Mouse (Mus musculus) ES-E14 (cell line): ENCODE measurements around the gene Itgb3.

ENCODE experiments used
- HCFC1 ChIP-seq: IDR thresholded peaks from 2 replicates; pipeline ENCODE4 v1.6.1; 2012; ENCODE audit warnings: low read length, inconsistent platforms, borderline replicate concordance; ENCODE audit not compliant: insufficient read depth
- MAFK ChIP-seq: IDR thresholded peaks from 2 replicates; pipeline ENCODE4 v1.6.1; 2014; ENCODE audit warnings: mild to moderate bottlenecking, low read depth, low read length, inconsistent platforms; ENCODE audit not compliant: insufficient read depth
- ZC3H11A ChIP-seq: IDR thresholded peaks from 2 replicates; pipeline ENCODE4 v1.6.1; 2012; ENCODE audit warnings: low read depth, mild to moderate bottlenecking, inconsistent platforms, low read length, borderline replicate concordance
- ZNF384 ChIP-seq: IDR thresholded peaks from 2 replicates; pipeline ENCODE4 v1.6.1; 2012; ENCODE audit warnings: low read depth, low read length, inconsistent platforms

DNA sequence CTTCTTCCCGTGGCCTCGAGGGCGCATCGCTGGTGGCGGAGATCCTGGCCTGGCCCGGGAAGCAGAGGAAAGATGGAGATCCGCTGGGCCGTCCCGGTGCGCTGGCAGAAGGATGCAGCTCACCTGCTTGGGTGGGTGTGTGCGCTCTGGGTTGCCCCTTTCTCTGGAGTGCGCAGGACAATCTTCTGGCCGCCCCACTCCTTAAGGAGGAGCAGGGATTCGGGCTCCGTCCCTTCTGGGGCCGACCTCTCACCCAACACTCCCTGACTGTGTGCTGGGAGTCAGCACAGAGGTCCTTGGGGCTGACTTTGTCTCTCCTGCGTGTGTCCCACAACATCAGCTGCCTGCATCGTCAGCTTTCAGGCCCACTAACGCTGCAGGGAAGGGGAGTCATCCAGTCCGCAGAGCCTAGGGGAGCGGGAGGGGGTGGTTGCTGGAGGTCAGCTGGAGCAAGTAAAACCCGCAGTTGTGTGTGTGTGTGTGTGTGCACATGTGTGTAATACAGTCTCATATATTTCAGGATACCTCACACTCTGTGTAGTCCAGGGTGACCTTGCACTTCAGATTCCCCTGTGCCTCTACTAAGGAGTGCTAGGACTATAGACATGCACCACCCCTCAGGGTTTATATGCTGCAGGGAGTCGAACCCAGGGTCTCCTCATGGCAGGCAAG, 585 bp downstream of the Itgb3 start:
- no peak for TF ChIP-seq MAFK
- no peak for TF ChIP-seq HCFC1
- TF ChIP-seq ZC3H11A, result no peak
- TF ChIP-seq ZNF384, result no peak
